Comparison of ENCODE assay signal across 23 mouse cellular contexts in genomic region chr6:94530756-94531155, GRCm38 (mm10). TPM values are rescaled to one million over a fixed set of nuclear protein-coding genes. Genes with fewer than 3 reads are reported as not detected.
DNase-seq lines count a peak whose midpoint lies in the region; ATAC-seq and TF ChIP-seq lines count a peak whose summit lies in the region.
"Had no signal": no experiment of that assay in that cellular context is flagged by ENCODE, and none has a peak within 500 bp of the region (broad histone marks: within the 10 kb centered on the region; RNA-seq: fewer than 3 reads in every experiment).

No protein-coding gene starts in this region.

- H3K4me3 ChIP-seq in kidney, adult 2 months (ENCODE audit: insufficient read depth, low read depth, low read length): no peak overlapping the region
- no peak overlapping the region for H3K4me3 ChIP-seq in intestine, postnatal 0 days (ENCODE audit: low read depth, low read length)
- no peak overlapping the region for H3K4me3 ChIP-seq in stomach, postnatal 0 days (ENCODE audit: low read depth, low read length)
- H3K4me3 ChIP-seq: forebrain, embryonic 13.5 days; limb, embryonic 10.5 days; midbrain, embryonic 13.5 days had no signal

- TF ChIP-seq EP300 in stomach, postnatal 0 days (optimal IDR thresholded peaks at IDR 0.05): no peak

- no peak overlapping the region for H3K4me2 ChIP-seq in intestine, postnatal 0 days (replicated peaks; ENCODE audit: low read depth)
- no peak overlapping the region for H3K4me2 ChIP-seq in stomach, postnatal 0 days (replicated peaks; ENCODE audit: low read depth)
- H3K4me2 ChIP-seq: forebrain, embryonic 13.5 days; heart, embryonic 11.5 days; liver, embryonic 11.5 days; midbrain, embryonic 13.5 days had no signal

- peak; percentile 23 for DNase-seq in kidney, postnatal 10 days
- no peak for DNase-seq in kidney, adult 2 months
- DNase-seq in ovary, postnatal 36 days (ENCODE audit: low spot score): peak; percentile 35
- no peak for DNase-seq in ovary, adult 18-20 months (ENCODE audit: low spot score)
- DNase-seq in stomach, postnatal 0 days (ENCODE audit: low spot score): peak; percentile 86
- no peak for DNase-seq in retina, postnatal 1 day
- DNase-seq: cerebellum, adult 11-12 months; cerebellum, postnatal 25 days; embryo, embryonic 11 days; gastrocnemius, postnatal 36 days; kidney, adult 18-20 months; right cerebral cortex, postnatal 25 days had no signal

- WGBS in kidney, adult 2 months: 74% methylated on average over 7 of the region's 7 CpGs
- WGBS in intestine, postnatal 0 days: 42% methylated on average over 7 of the region's 7 CpGs
- WGBS in stomach, postnatal 0 days: 45% methylated on average over 7 of the region's 7 CpGs

- no peak overlapping the region for H3K9ac ChIP-seq in intestine, postnatal 0 days (ENCODE audit: low read depth, low read length)
- no peak overlapping the region for H3K9ac ChIP-seq in stomach, postnatal 0 days (ENCODE audit: low read length)
- H3K9ac ChIP-seq: forebrain, embryonic 13.5 days; midbrain, embryonic 13.5 days had no signal

- peak; percentile 80 for ATAC-seq in intestine, postnatal 0 days
- ATAC-seq in stomach, postnatal 0 days (ENCODE audit: low FRiP score, low TSS enrichment): peak; percentile 88
- no peak for ATAC-seq in inflammation-experienced regulatory T-cells, adult 6 months
- ATAC-seq: CD4-positive, CD25-positive, alpha-beta regulatory T cell, adult 4 months; forebrain, embryonic 13.5 days; hindbrain, embryonic 16.5 days; midbrain, embryonic 13.5 days; Patski had no signal

- H3K27me3 ChIP-seq in kidney, adult 2 months (replicated peaks; ENCODE audit: control insufficient read depth, insufficient read depth, low read length): no peaks in the 10 kb centered on the region
- no peaks in the 10 kb centered on the region for H3K27me3 ChIP-seq in intestine, postnatal 0 days (replicated peaks; ENCODE audit: control insufficient read depth, insufficient read depth, low read length)
- H3K27me3 ChIP-seq in stomach, postnatal 0 days (ENCODE audit: control insufficient read depth, insufficient read depth, low read length): no peaks in the 10 kb centered on the region
- H3K27me3 ChIP-seq: forebrain, embryonic 13.5 days; midbrain, embryonic 13.5 days; Patski had no signal

- peaks cover 4% of the 10 kb centered on the region; the same call in 1 of the 2 replicates for H3K4me1 ChIP-seq in kidney, adult 2 months (ENCODE audit: control insufficient read depth, insufficient read depth, low read length)
- no peaks in the 10 kb centered on the region for H3K4me1 ChIP-seq in intestine, postnatal 0 days (replicated peaks; ENCODE audit: control insufficient read depth, insufficient read depth, low read length)
- no peaks in the 10 kb centered on the region for H3K4me1 ChIP-seq in stomach, postnatal 0 days (replicated peaks; ENCODE audit: control insufficient read depth, insufficient read depth)
- H3K4me1 ChIP-seq: forebrain, embryonic 13.5 days; limb, embryonic 10.5 days; midbrain, embryonic 13.5 days had no signal

- TF ChIP-seq CTCF in kidney, adult 2 months (conservative IDR thresholded peaks at IDR 0.05; ENCODE audit: insufficient read depth, insufficient read length, low read depth, low read length): no peak
- TF ChIP-seq CTCF in intestine, postnatal 0 days (IDR thresholded peaks at IDR 0.05; ENCODE audit: low read depth): no peak
- TF ChIP-seq CTCF in stomach, postnatal 0 days (IDR thresholded peaks at IDR 0.05; ENCODE audit: low read depth): no peak

- H3K27ac ChIP-seq in kidney, adult 2 months (ENCODE audit: insufficient read depth, low read depth, low read length): no peak overlapping the region
- no peak overlapping the region for H3K27ac ChIP-seq in intestine, postnatal 0 days (ENCODE audit: low read depth, low read length)
- no peak overlapping the region; the same call in 1 of the 2 replicates for H3K27ac ChIP-seq in stomach, postnatal 0 days (replicated peaks)
- H3K27ac ChIP-seq: forebrain, embryonic 13.5 days; kidney, postnatal 0 days; limb, embryonic 10.5 days; midbrain, embryonic 13.5 days had no signal

- no peaks in the 10 kb centered on the region for H3K9me3 ChIP-seq in intestine, postnatal 0 days (ENCODE audit: control insufficient read depth)
- H3K9me3 ChIP-seq in stomach, postnatal 0 days (ENCODE audit: control insufficient read depth, low read length): no peaks in the 10 kb centered on the region
- H3K9me3 ChIP-seq: forebrain, embryonic 13.5 days; limb, embryonic 10.5 days; midbrain, embryonic 13.5 days had no signal

- no peak for TF ChIP-seq POLR2A in kidney, adult 2 months (IDR thresholded peaks at IDR 0.05; ENCODE audit: low read depth, low read length)

- H3K36me3 ChIP-seq in kidney, adult 2 months (ENCODE audit: control insufficient read depth, insufficient read depth, low read length): no peaks in the 10 kb centered on the region
- 0 out of 2 replicates have a peak, but pooled peaks cover 5% of the 10 kb centered on the region for H3K36me3 ChIP-seq in intestine, postnatal 0 days (ENCODE audit: control insufficient read depth, insufficient read depth)
- H3K36me3 ChIP-seq in stomach, postnatal 0 days (ENCODE audit: control insufficient read depth, insufficient read depth, low read length): no peaks in the 10 kb centered on the region
- H3K36me3 ChIP-seq: limb, embryonic 10.5 days had no signal

RNA-seq across cellular contexts. Expression of gene Slc25a26, which starts 30.6 kb away (rescaled TPM):
- 14.6 and 18.3 TPM in 2 replicates for polyA plus RNA-seq in kidney, adult 2 months (2012; rRNA removed)
- polyA plus RNA-seq in intestine, postnatal 0 days (2015; fragmentation: Nextera tagmentation; extraction: Ambion mirVana): 6.1 and 7.7 TPM in 2 replicates
- polyA plus RNA-seq in stomach, postnatal 0 days (2015; fragmentation: Nextera tagmentation; extraction: Ambion mirVana): 5.4 and 5.8 TPM in 2 replicates
- 1 to 10 TPM; 3.5 to 6.0 (median 4.4) TPM for polyA plus RNA-seq in inflammation-experienced regulatory T-cells, adult 6 months (2017; shearing (Covaris generic))

Comparison
In these comparisons a context has a peak if more than half of its experiments do, and no peak if none do; other contexts are left out.
1. DNase-seq: peak in kidney, postnatal 10 days (single experiment), ovary, postnatal 36 days (single experiment) and stomach, postnatal 0 days (single experiment); none in kidney, adult 2 months (single experiment), ovary, adult 18-20 months (single experiment) and retina, postnatal 1 day (single experiment).